Mouse (Mus musculus): ENCODE measurements around the gene B3gnt9.

DNA sequence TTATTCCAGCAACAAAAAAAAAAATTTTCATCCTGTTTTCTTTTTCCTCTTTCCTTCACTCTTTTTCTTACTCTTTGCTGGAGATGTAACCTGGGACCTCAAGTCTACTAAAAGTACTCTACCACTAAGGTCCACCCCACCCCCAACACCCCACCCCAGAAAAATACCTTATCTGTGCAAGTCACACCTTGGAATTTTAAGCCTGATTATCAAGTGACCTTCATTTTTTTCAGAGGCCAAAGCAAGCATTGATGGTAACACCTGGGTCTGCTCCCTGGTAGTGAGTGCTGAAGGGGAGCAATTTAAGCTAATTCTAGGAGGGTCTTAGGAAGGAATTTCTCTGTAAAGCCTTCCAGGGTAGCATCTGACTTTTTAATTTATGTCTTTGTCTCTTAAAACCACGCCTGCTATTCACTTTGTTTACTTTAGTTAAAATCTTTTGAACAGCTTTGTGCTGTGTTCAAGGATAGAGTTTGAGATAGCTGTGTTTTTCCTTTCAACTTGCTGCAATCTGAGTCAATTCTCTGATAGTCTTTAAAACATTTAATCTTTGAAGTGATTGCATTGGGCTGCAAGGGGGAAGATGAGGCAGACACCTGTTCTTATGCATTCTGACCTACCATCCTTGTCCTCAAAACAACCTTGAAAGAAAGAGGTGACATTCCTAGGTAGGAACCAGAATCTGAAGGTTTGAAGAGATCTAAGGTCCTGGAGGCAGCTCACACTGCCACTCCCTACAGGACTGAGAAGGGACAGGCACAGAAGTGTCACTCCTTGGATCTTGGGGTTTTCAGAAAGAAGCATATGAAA is 21.6 kb downstream of the B3gnt9 start:
- TF ChIP-seq CTCF (IDR thresholded peaks at IDR 0.05; ENCODE audit: low read depth, low read length) (no peak), POLR2A (IDR thresholded peaks at IDR 0.05; ENCODE audit: borderline replicate concordance, low read depth, low read length) (no peak)

All from bone marrow macrophage, adult 2 months (primary cell).